17 mouse cellular contexts compared by ENCODE assay signal in the genomic region with DNA sequence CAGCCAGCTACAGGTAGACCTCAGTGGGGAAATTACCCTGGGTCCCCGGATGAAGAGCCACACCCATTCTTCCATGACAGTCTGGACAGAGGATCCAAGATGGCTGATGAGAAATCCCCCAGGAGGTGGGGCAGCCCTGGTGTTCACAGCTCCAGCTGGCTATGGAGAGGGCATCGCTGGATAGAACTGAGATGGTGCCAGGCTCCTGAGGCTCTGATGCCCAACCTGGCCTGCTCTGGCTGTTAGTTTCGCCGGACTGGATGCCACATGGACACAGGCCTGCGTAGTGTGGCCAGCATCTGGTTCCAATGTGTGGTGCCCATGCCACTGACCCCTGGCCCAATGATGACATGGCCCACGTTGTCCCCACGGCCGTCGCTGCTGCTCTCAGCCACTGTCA. TPM values are rescaled to one million over a fixed set of nuclear protein-coding genes. Genes with fewer than 3 reads are reported as not detected.
"Had no signal": no experiment of that assay in that cellular context is flagged by ENCODE, and none has a peak within 500 bp of the region (broad histone marks: within the 10 kb centered on the region; RNA-seq: fewer than 3 reads in every experiment).

No protein-coding gene starts in this region.

- DNase-seq: kidney, adult 18-20 months; kidney, postnatal 14 days; liver; liver, embryonic 13.5 days; liver, postnatal 0 days; lung, postnatal 14 days; retina, postnatal 1 day; thymus, postnatal 4 days had no signal

- ATAC-seq: liver, postnatal 0 days; midbrain, embryonic 15.5 days had no signal

- H3K4me3 ChIP-seq: left cerebral cortex, adult 2 months; limb, embryonic 12.5 days; liver, embryonic 13.5 days; lung, embryonic 15.5 days; midbrain, embryonic 15.5 days; neural tube, embryonic 13.5 days had no signal

- H3K27ac ChIP-seq: left cerebral cortex, adult 2 months; limb, embryonic 12.5 days; liver, embryonic 13.5 days; lung, embryonic 15.5 days; macrophage; midbrain, embryonic 15.5 days; neural tube, embryonic 13.5 days had no signal

RNA-seq across cellular contexts. Expression of a gene that starts 8.2 kb away (rescaled TPM):
- total RNA-seq: monocyte, adult 5-6 weeks had no signal

RNA-seq across cellular contexts. Expression of a gene that starts 29.8 kb away (rescaled TPM):
- total RNA-seq: monocyte, adult 5-6 weeks had no signal

RNA-seq across cellular contexts. Expression of a gene that starts 50.9 kb away (rescaled TPM):
- total RNA-seq: layer of hippocampus, postnatal 25 days; left cerebral cortex, adult 2 months; left cerebral cortex, postnatal 14 days; monocyte, adult 5-6 weeks had no signal
